Mouse (Mus musculus) brain, embryonic 14.5 days (tissue): ENCODE results near the gene Jazf1. TPM values are rescaled to one million over a fixed set of nuclear protein-coding genes. Genes with fewer than 3 reads are reported as not detected.

ENCODE experiments used
- DNase-seq: peaks from one replicate; pipeline ENCODE4 v3.0.0-alpha.2; 2011; ENCODE audit warnings: low read depth
- CTCF ChIP-seq: fragments of 200-500 bp; IDR thresholded peaks from 2 replicates; pipeline ENCODE4 v1.5.1; 2012; ENCODE audit warnings: inconsistent platforms, mild to moderate bottlenecking, moderate library complexity, borderline replicate concordance; ENCODE audit not compliant: insufficient read depth, insufficient read length; ENCODE audit errors: extremely low read depth
- POLR2A ChIP-seq: fragments of 200-500 bp; IDR thresholded peaks from 2 replicates; pipeline ENCODE4 v1.6.1; 2012; ENCODE audit warnings: mild to moderate bottlenecking, inconsistent platforms, borderline replicate concordance; ENCODE audit not compliant: poor library complexity, insufficient read depth, insufficient read length, severe bottlenecking; ENCODE audit errors: extremely low read depth
- polyA plus RNA-seq: library from polyadenylated mRNA; depleted of rRNA; stranded (reverse); fragments of >200 nt; gene quantifications from 2 replicates; pipeline ENCODE4 v1.2.3, GENCODE M21; 2012; rRNA removed

The Jazf1 gene
- polyA plus RNA-seq, 1 experiment: 26.8 TPM

DNA sequence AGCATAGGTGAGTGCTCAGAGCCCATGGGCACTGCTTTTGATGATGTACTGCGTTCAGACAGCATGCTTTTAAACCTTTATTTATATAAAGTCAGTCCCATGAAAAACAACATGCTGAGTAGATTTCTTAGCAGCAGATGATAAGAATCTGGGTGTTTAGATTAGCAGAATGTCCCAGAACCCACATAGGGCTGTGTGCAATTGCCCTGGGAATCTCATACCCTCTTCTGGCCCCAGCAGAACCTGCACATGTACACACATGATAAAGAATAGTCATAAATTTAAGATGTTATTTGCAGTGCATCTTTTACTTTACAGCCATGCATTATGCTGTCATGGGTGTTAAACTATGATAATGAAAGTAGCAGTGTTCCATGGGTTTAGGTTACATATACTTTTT, 297.6 kb downstream of the Jazf1 start:
- no peak for TF ChIP-seq CTCF
- TF ChIP-seq POLR2A: no peak
- DNase-seq: no peak

- no peak for DNase-seq
Measured at GRCm38 (mm10) chr6:52765206-52765605, 303.2 kb downstream of the Jazf1 start.

DNA sequence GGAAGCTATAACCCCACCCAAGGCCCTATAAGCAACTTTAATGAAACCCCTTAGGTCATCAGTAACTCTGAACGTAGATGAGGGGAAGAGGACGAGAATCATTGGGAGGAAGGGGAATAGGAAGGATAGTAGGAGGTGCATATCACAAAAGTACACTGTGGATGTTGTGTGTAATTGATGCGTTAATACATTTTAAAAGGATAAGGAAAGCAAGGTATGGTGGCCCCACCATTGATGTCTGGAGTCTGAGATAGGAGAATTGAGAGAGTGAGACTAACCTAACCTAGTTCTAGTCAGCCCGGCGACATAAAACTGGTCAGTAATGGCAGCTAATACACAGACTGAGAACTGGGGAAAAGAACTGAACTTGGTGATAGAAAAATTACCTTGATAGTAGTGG, 315.6 kb downstream of the Jazf1 start:
- TF ChIP-seq CTCF (no peak), POLR2A (no peak)
- DNase-seq: no peak

More at GRCm38 (mm10) chr6:52765206-52765605, 303.2 kb downstream of the Jazf1 start:
- no peak for TF ChIP-seq POLR2A
- no peak for TF ChIP-seq CTCF

- DNase-seq: no peak
- TF ChIP-seq CTCF (no peak), POLR2A (no peak)
Measured at GRCm38 (mm10) chr6:52734630-52735029, 333.8 kb downstream of the Jazf1 start.

DNA sequence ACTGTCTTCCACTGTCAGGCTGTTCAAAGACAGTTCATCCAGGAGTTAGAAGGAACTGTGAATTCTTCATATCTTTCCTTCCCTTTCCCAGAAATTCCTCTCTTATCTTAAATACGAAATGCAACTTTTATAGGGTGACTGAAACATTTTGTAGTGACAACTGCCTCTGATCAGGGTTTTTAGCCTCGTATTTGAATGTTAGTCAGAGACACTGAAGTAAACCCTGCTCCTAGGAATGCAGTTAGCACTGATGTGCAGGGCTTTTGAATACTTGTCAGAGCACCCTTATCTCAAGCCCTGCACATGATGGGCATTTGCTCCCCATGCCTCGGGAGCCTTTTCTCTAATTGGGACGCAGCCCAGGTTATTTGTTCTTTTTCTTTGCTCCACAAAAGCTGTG, 338.1 kb downstream of the Jazf1 start:
- no peak for DNase-seq
- TF ChIP-seq CTCF (no peak), POLR2A (no peak)

- DNase-seq: peak; percentile 69
- TF ChIP-seq POLR2A (no peak), CTCF (peak; percentile 79; the same call in 1 of the 2 replicates)
Measured at GRCm38 (mm10) chr6:52724805-52725439, 343.5 kb downstream of the Jazf1 start.

Other genes starting within 250 kb of the Jazf1 start
- gene Creb5, start 218.6 kb upstream of the Jazf1 start, polyA plus RNA-seq: 3.9 and 4.3 TPM in 2 replicates